Mouse (Mus musculus): Measurements from ENCODE around the gene Alox8. TPM values are rescaled to one million over a fixed set of nuclear protein-coding genes. Genes with fewer than 3 reads are reported as not detected.
A peak's percentile ranks its signal among the peaks of the same experiment; 100 is the strongest.

Alox8 gene
- polyA plus RNA-seq, 1 experiment from 2014 or later = 0.06 TPM

- no peak overlapping the region for H3K9ac ChIP-seq
- H3K36me3 ChIP-seq = no peaks in the 10 kb centered on the region
- no peak overlapping the region for H3K4me3 ChIP-seq
- no peak overlapping the region for H3K27ac ChIP-seq
- H3K4me1 ChIP-seq = no peaks in the 10 kb centered on the region
- no peaks in the 10 kb centered on the region for H3K27me3 ChIP-seq
- no peak for ATAC-seq (ENCODE audit: low FRiP score)
- no peak overlapping the region for H3K4me2 ChIP-seq (replicated peaks)
- 85% methylated on average over 7 of the region's 7 CpGs for WGBS
- no peaks in the 10 kb centered on the region for H3K9me3 ChIP-seq (replicated peaks)
These were observed 22.9 kb downstream of the Alox8 start for GRCm38 (mm10) chr11:69174722-69175121.

- WGBS = 88% methylated on average over 2 of the region's 2 CpGs
- Histone ChIP-seq H3K27me3 (no peaks in the 10 kb centered on the region), H3K4me1 (no peaks in the 10 kb centered on the region), H3K27ac (no peak overlapping the region), H3K4me3 (no peak overlapping the region), H3K9ac (no peak overlapping the region), H3K36me3 (no peaks in the 10 kb centered on the region), H3K4me2 (replicated peaks) (no peak overlapping the region), H3K9me3 (replicated peaks) (no peaks in the 10 kb centered on the region)
- ATAC-seq (ENCODE audit: low FRiP score) = no peak
These were observed 25.0 kb downstream of the Alox8 start for GRCm38 (mm10) chr11:69172606-69173005.

GRCm38 (mm10) chr11:69171626-69172025 lies 26.0 kb downstream of the Alox8 start:
- ATAC-seq (ENCODE audit: low FRiP score) = no peak
- Histone ChIP-seq H3K9me3 (replicated peaks) (no peaks in the 10 kb centered on the region), H3K4me1 (no peaks in the 10 kb centered on the region), H3K27me3 (no peaks in the 10 kb centered on the region), H3K27ac (no peak overlapping the region), H3K4me3 (no peak overlapping the region), H3K4me2 (replicated peaks) (no peak overlapping the region), H3K9ac (no peak overlapping the region), H3K36me3 (no peaks in the 10 kb centered on the region)
- 33% methylated on average over 7 of the region's 7 CpGs for WGBS

GRCm38 (mm10) chr11:69169313-69169712 lies 28.3 kb downstream of the Alox8 start:
- no peaks in the 10 kb centered on the region for H3K9me3 ChIP-seq (replicated peaks)
- WGBS = 90% methylated on average over 12 of the region's 12 CpGs
- no peak for ATAC-seq (ENCODE audit: low FRiP score)
- no peaks in the 10 kb centered on the region for H3K4me1 ChIP-seq
- no peaks in the 10 kb centered on the region for H3K36me3 ChIP-seq
- H3K4me2 ChIP-seq (replicated peaks) = no peak overlapping the region
- peaks cover 5% of the 10 kb centered on the region; the same call in 1 of the 2 replicates for H3K27me3 ChIP-seq
- H3K27ac ChIP-seq = no peak overlapping the region
- H3K9ac ChIP-seq = no peak overlapping the region
- no peak overlapping the region for H3K4me3 ChIP-seq

- no peak within 1 kb of the TSS for H3K27ac ChIP-seq
- 2% methylated on average over 18 of the region's 18 CpGs for WGBS
- peak; percentile 78 for ATAC-seq (ENCODE audit: low FRiP score)
- H3K4me3 ChIP-seq = peak within 1 kb of the TSS; percentile 22
- no peaks in the 10 kb centered on the region for H3K9me3 ChIP-seq (replicated peaks)
- H3K4me1 ChIP-seq = peaks cover 10% of the 10 kb centered on the region
- no peak within 1 kb of the TSS; the same call in 1 of the 2 replicates for H3K9ac ChIP-seq
- peaks cover 51% of the 10 kb centered on the region for H3K27me3 ChIP-seq
- peak within 1 kb of the TSS; percentile 48 for H3K4me2 ChIP-seq (replicated peaks)
- H3K36me3 ChIP-seq = no peaks in the 10 kb centered on the region
These were observed 40.8 kb downstream of the Alox8 start, which contains the start of gene Alox12b for GRCm38 (mm10) chr11:69156800-69157199. Alox12b (plus strand) TSS chr11:69156989.

- Histone ChIP-seq H3K36me3 (no peaks in the 10 kb centered on the region), H3K4me3 (no peak overlapping the region), H3K9ac (no peak overlapping the region), H3K27me3 (peaks cover 46% of the 10 kb centered on the region), H3K27ac (no peak overlapping the region), H3K4me2 (replicated peaks) (no peak overlapping the region), H3K4me1 (peaks cover 10% of the 10 kb centered on the region), H3K9me3 (replicated peaks) (no peaks in the 10 kb centered on the region)
- no peak for ATAC-seq (ENCODE audit: low FRiP score)
- WGBS = 48% methylated on average over 1 of the region's 1 CpGs
These were observed 42.3 kb downstream of the Alox8 start for GRCm38 (mm10) chr11:69155351-69155750.

GRCm38 (mm10) chr11:69153831-69154230 lies 43.8 kb downstream of the Alox8 start:
- Histone ChIP-seq H3K27me3 (peaks cover 46% of the 10 kb centered on the region), H3K4me2 (replicated peaks) (no peak overlapping the region), H3K27ac (no peak overlapping the region), H3K4me3 (no peak overlapping the region), H3K36me3 (no peaks in the 10 kb centered on the region), H3K4me1 (peaks cover 10% of the 10 kb centered on the region), H3K9me3 (replicated peaks) (no peaks in the 10 kb centered on the region), H3K9ac (no peak overlapping the region)
- 86% methylated on average over 8 of the region's 8 CpGs for WGBS
- ATAC-seq (ENCODE audit: low FRiP score) = no peak

- Histone ChIP-seq H3K4me2 (replicated peaks) (peak overlapping the region; percentile 20; the same call in 1 of the 2 replicates), H3K27ac (no peak overlapping the region), H3K9me3 (replicated peaks) (no peaks in the 10 kb centered on the region), H3K27me3 (peaks cover 20% of the 10 kb centered on the region), H3K4me1 (no peaks in the 10 kb centered on the region), H3K4me3 (no peak overlapping the region), H3K9ac (no peak overlapping the region), H3K36me3 (no peaks in the 10 kb centered on the region)
- WGBS = 68% methylated on average over 6 of the region's 6 CpGs
- no peak for ATAC-seq (ENCODE audit: low FRiP score)
These were observed 46.6 kb downstream of the Alox8 start for GRCm38 (mm10) chr11:69151004-69151403.

- Histone ChIP-seq H3K27me3 (peaks cover 18% of the 10 kb centered on the region), H3K9ac (no peak overlapping the region), H3K27ac (no peak overlapping the region), H3K36me3 (no peaks in the 10 kb centered on the region), H3K4me1 (no peaks in the 10 kb centered on the region), H3K4me3 (no peak overlapping the region), H3K9me3 (replicated peaks) (no peaks in the 10 kb centered on the region), H3K4me2 (replicated peaks) (peak overlapping the region; percentile 20; the same call in 1 of the 2 replicates)
- WGBS = 8% methylated on average over 7 of the region's 7 CpGs
- no peak for ATAC-seq (ENCODE audit: low FRiP score)
These were observed 47.2 kb downstream of the Alox8 start for GRCm38 (mm10) chr11:69150444-69150843.

- no peak overlapping the region for H3K4me2 ChIP-seq (replicated peaks)
- H3K27ac ChIP-seq = no peak overlapping the region
- H3K4me3 ChIP-seq = no peak overlapping the region
- H3K9ac ChIP-seq = no peak overlapping the region; the same call in 1 of the 2 replicates
- no peaks in the 10 kb centered on the region for H3K4me1 ChIP-seq
- peaks cover 14% of the 10 kb centered on the region for H3K27me3 ChIP-seq
- 81% methylated on average over 6 of the region's 6 CpGs for WGBS
- H3K36me3 ChIP-seq = no peaks in the 10 kb centered on the region
- no peak for ATAC-seq (ENCODE audit: low FRiP score)
- no peaks in the 10 kb centered on the region for H3K9me3 ChIP-seq (replicated peaks)
These were observed 47.9 kb downstream of the Alox8 start for GRCm38 (mm10) chr11:69149728-69150127.

GRCm38 (mm10) chr11:69148451-69148960 lies 49.1 kb downstream of the Alox8 start:
- Histone ChIP-seq H3K4me1 (no peaks in the 10 kb centered on the region), H3K4me3 (no peak overlapping the region), H3K9ac (no peak overlapping the region), H3K27ac (no peak overlapping the region), H3K27me3 (peaks cover 11% of the 10 kb centered on the region), H3K4me2 (replicated peaks) (no peak overlapping the region), H3K9me3 (replicated peaks) (no peaks in the 10 kb centered on the region), H3K36me3 (no peaks in the 10 kb centered on the region)
- ATAC-seq (ENCODE audit: low FRiP score) = no peak
- WGBS = 85% methylated on average over 5 of the region's 5 CpGs

- no peak overlapping the region for H3K4me3 ChIP-seq
- no peak overlapping the region for H3K9ac ChIP-seq
- H3K9me3 ChIP-seq (replicated peaks) = no peaks in the 10 kb centered on the region
- WGBS = 77% methylated on average over 7 of the region's 7 CpGs
- no peak overlapping the region for H3K27ac ChIP-seq
- H3K4me2 ChIP-seq (replicated peaks) = no peak overlapping the region
- no peaks in the 10 kb centered on the region for H3K36me3 ChIP-seq
- ATAC-seq (ENCODE audit: low FRiP score) = no peak
- H3K4me1 ChIP-seq = no peaks in the 10 kb centered on the region
- H3K27me3 ChIP-seq = peaks cover 10% of the 10 kb centered on the region
These were observed 50.1 kb downstream of the Alox8 start for GRCm38 (mm10) chr11:69147546-69147945.

GRCm38 (mm10) chr11:69135361-69135760 lies 62.3 kb downstream of the Alox8 start:
- Histone ChIP-seq H3K27ac (no peak overlapping the region), H3K36me3 (no peaks in the 10 kb centered on the region), H3K9me3 (replicated peaks) (no peaks in the 10 kb centered on the region), H3K9ac (no peak overlapping the region), H3K4me3 (no peak overlapping the region), H3K4me1 (peaks cover 13% of the 10 kb centered on the region; the same call in 1 of the 2 replicates), H3K27me3 (peaks cover 29% of the 10 kb centered on the region), H3K4me2 (replicated peaks) (no peak overlapping the region)
- WGBS = 94% methylated on average over 6 of the region's 6 CpGs
- ATAC-seq (ENCODE audit: low FRiP score) = no peak
